Mouse (Mus musculus) E14TG2a.4 (cell line): ENCODE results near the gene Fam163a.

Experiments used
- H3K27me3 ChIP-seq: 2 replicates; pipeline ENCODE4 v1.6.1; 2014; ENCODE audit warnings: low read length, control low read depth; ENCODE audit not compliant: insufficient read depth
- H3K36me3 ChIP-seq: 2 replicates; pipeline ENCODE4 v1.6.1; 2014; ENCODE audit warnings: low read length, control low read depth; ENCODE audit not compliant: insufficient read depth
- H3K4me1 ChIP-seq: replicated peaks from 2 replicates; pipeline ENCODE4 v1.6.1; 2014; ENCODE audit warnings: low read depth, low read length, control low read depth
- H3K4me3 ChIP-seq: replicated peaks from 2 replicates; pipeline ENCODE4 v1.5.1; 2014; ENCODE audit warnings: mild to moderate bottlenecking, low read length
- H3K9me3 ChIP-seq: 2 replicates; pipeline ENCODE4 v1.6.1; 2014; ENCODE audit warnings: low read length, control low read depth
- CTCF ChIP-seq: conservative IDR thresholded peaks from 2 replicates; pipeline ENCODE4 v1.5.1; 2014; ENCODE audit warnings: low read length
- NANOG ChIP-seq: IDR thresholded peaks from 2 replicates; pipeline ENCODE4 v1.6.1; 2014; ENCODE audit warnings: borderline replicate concordance, low read length, mixed read lengths
- POU5F1 ChIP-seq: IDR thresholded peaks from 2 replicates; pipeline ENCODE4 v1.6.1; 2014; ENCODE audit warnings: low read length, borderline replicate concordance

The Fam163a gene

DNA sequence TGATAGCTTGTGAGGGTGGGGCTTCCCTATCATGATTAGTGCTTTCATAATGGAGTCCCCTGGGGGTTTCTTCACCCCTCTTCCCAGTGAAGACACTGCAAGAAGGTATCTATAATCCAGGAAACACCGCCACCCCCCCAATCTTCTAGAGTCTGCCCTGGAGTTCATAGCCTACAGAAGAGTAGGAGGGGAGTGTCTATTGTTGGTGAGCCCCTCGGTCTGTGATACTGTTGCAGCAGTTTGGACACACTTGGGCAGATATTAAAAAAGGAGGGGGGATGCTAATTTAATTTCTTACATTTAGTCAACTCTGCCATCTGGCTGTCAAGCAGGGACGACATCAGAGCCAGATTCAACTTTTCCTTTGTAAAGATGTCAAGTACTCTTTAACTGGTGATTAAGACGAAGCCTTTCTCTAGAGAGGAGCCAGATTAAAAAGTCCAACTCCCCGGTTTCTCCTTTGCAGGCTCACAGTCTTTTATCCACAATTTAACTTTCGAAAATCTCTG, 7.0 kb upstream of the Fam163a start:
- no peak overlapping the region for H3K4me3 ChIP-seq
- peaks cover 12% of the 10 kb centered on the region for H3K27me3 ChIP-seq
- TF ChIP-seq POU5F1, result no peak
- no peaks in the 10 kb centered on the region for H3K36me3 ChIP-seq
- no peaks in the 10 kb centered on the region for H3K9me3 ChIP-seq
- peaks cover 12% of the 10 kb centered on the region for H3K4me1 ChIP-seq

DNA sequence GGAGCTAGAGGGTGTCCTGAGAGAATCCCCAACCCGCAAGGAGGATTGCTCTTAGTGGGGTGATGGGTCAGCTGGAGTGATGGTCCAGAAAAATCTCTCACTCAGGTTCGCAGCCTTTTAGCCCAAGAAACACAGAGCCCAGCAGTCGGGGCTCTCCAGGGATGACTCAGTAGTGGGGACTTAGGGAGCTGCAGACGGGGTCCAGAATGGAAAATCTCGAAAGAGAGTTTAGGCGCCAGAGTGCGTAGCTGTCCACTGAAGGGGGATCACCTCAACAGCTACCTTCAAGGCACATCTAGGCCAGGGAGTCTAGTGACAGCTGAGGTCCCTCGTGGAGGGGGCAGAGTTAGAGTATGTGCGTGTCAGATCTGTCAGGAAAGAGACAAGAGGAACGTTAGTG, 338 bp upstream of the Fam163a start:
- Histone ChIP-seq H3K9me3 (peaks cover 4% of the 10 kb centered on the region; the same call in 1 of the 2 replicates), H3K4me1 (peaks cover 26% of the 10 kb centered on the region), H3K27me3 (peaks cover 58% of the 10 kb centered on the region), H3K36me3 (no peaks in the 10 kb centered on the region), H3K4me3 (peak overlapping the region; percentile 81)
- TF ChIP-seq POU5F1 (no peak), NANOG (no peak), CTCF (no peak)

DNA sequence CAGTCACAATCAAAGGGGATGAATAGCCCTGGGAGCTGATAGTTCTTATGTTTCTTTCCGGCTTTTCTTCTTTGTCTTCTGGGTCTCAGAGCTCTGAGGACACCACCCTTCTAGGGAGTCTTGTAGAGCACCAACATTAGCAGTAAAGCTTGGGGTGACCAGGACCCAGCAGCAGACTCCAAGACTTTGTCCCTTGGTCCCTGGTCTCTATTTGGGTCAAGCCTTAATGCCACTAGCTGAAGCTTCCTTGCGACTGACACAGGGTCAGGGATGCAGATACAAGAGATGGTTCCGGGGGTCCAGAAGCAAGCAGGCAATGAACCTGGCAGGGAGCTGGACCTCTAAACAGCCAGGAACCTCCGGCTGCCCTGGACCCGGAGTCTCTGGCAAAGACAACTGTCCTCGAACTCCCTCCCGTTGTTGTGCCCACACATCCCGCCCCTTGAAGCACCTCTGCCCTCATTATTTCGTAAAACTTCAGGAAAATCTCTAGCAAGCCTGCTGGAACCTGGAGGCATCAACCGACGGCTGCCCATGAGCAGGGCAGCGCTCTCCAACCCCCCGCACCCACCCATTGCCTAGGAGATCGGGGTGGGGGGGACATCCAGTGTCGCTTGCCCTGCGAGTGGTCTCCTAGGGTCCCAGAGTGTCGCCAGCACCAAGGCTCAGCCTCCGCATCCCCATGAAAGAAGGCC, 718 bp downstream of the Fam163a start:
- H3K4me1 ChIP-seq, result peaks cover 26% of the 10 kb centered on the region
- peak overlapping the region; percentile 81 for H3K4me3 ChIP-seq
- TF ChIP-seq NANOG, result no peak
- TF ChIP-seq CTCF, result no peak
- no peak for TF ChIP-seq POU5F1
- no peaks in the 10 kb centered on the region for H3K36me3 ChIP-seq
- peaks cover 4% of the 10 kb centered on the region; the same call in 1 of the 2 replicates for H3K9me3 ChIP-seq
- peaks cover 58% of the 10 kb centered on the region for H3K27me3 ChIP-seq

DNA sequence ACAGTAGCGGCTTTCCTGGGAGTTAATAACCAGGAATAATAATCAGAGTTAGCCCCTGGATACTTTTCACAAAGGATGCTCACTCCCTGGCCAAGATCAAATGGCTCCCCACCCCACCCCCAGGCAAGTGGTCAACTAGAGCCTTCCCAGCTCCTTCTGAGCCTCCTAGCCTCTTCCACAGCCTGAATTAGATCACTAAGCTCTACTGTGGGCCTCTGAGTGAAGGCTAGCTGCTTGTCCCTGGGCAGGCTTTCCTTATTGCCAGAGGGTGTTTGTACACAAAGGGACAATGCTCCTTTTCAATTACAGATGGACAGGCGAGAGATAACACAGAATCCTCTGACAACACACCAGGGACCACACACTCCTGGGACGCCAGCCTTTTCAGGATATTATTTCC, 2.2 kb downstream of the Fam163a start:
- no peaks in the 10 kb centered on the region for H3K36me3 ChIP-seq
- no peak for TF ChIP-seq CTCF
- TF ChIP-seq POU5F1, result no peak
- TF ChIP-seq NANOG, result no peak
- H3K4me1 ChIP-seq, result peaks cover 26% of the 10 kb centered on the region
- peaks cover 62% of the 10 kb centered on the region for H3K27me3 ChIP-seq
- H3K4me3 ChIP-seq, result no peak overlapping the region
- H3K9me3 ChIP-seq, result peaks cover 4% of the 10 kb centered on the region; the same call in 1 of the 2 replicates

DNA sequence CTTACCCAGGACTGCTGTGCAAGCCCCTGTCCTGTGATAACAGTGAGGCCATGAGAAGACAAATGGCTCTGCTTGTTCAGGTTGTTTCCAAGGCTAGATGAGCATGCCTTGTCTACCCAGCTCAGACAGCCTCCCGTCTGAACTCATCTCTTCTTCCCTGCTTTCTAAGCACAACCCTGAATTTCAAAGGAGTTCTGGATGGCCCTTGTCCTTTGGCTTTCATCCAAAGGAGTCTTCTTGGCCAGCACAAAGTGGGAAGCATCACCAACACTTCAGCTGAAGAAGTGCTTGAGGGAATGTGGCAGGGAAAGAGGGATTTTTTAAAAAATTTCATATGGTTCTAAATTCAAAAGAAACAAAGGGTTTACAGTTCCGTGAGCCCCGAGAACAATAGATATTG, 3.8 kb downstream of the Fam163a start:
- TF ChIP-seq CTCF (no peak), POU5F1 (no peak), NANOG (no peak)
- H3K4me1 ChIP-seq, result peaks cover 26% of the 10 kb centered on the region
- H3K36me3 ChIP-seq, result no peaks in the 10 kb centered on the region
- no peak overlapping the region for H3K4me3 ChIP-seq
- H3K27me3 ChIP-seq, result peaks cover 53% of the 10 kb centered on the region
- peaks cover 4% of the 10 kb centered on the region; the same call in 1 of the 2 replicates for H3K9me3 ChIP-seq

DNA sequence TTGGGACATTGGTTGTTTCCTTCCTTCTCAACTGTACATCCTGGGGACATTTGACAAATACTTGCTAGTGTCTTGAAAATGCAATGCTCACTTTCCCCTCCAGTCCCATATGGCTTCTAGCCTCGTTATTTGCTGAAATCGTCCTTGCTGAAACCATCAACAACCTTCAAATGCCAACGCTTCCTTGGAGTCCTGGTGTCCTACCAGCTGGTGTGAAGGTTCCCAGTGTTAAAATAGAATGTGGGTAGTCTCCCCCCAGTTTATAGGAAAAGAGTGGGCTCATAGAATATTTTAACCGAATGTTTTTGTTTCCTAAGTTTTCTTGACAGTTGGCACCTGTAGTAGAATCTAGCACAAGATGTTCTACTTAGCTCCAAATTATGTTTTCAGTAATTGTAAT, 7.2 kb downstream of the Fam163a start:
- Histone ChIP-seq H3K27me3 (peaks cover 18% of the 10 kb centered on the region), H3K9me3 (peaks cover 4% of the 10 kb centered on the region; the same call in 1 of the 2 replicates), H3K36me3 (no peaks in the 10 kb centered on the region), H3K4me3 (no peak overlapping the region), H3K4me1 (peaks cover 4% of the 10 kb centered on the region)
- TF ChIP-seq CTCF (no peak), NANOG (no peak), POU5F1 (no peak)

DNA sequence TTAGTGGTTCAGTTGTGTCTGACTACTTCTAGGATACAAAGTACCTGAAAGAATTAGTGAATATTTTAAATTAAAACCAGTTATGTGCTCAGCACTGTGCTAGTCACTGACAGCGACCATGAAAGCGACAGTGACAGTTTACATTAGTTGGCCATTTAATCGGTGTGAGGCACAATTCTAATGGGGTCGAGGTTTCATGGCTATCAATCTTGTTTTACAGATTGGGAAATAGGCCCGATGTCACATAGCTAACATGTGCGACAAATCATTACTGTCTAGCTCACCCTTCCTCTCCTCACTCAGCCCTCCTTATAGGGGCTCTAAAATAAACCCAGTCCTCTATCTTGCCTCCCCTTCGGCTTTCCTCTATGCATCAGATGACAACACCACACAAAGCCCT, 11.5 kb downstream of the Fam163a start:
- Histone ChIP-seq H3K9me3 (no peaks in the 10 kb centered on the region), H3K4me1 (no peaks in the 10 kb centered on the region), H3K36me3 (no peaks in the 10 kb centered on the region), H3K27me3 (peaks cover 7% of the 10 kb centered on the region; the same call in 1 of the 2 replicates), H3K4me3 (no peak overlapping the region)
- TF ChIP-seq NANOG (no peak), POU5F1 (no peak), CTCF (no peak)

DNA sequence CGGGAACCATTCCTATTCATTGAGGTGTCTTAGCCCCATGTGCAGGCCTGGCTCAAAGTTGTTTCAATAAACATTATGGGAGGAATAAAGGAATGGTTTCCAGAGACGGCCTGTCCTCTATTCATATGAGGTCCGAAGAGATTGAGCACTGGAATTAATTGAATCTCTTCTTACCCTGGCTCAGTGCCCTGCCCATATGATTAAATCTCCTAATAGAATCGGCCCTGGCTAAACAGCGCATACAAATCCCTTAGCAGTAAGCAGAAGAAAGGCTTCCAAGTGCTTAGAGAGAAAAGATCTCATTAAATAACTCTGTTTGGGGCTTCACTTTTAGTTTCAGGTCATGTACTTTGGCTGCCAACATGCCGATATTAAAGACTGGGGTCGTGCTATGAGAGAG, 12.0 kb downstream of the Fam163a start:
- no peaks in the 10 kb centered on the region for H3K36me3 ChIP-seq
- H3K4me3 ChIP-seq, result no peak overlapping the region
- no peaks in the 10 kb centered on the region for H3K4me1 ChIP-seq
- no peaks in the 10 kb centered on the region for H3K9me3 ChIP-seq
- H3K27me3 ChIP-seq, result peaks cover 7% of the 10 kb centered on the region; the same call in 1 of the 2 replicates
- TF ChIP-seq NANOG (no peak), POU5F1 (no peak), CTCF (no peak)

DNA sequence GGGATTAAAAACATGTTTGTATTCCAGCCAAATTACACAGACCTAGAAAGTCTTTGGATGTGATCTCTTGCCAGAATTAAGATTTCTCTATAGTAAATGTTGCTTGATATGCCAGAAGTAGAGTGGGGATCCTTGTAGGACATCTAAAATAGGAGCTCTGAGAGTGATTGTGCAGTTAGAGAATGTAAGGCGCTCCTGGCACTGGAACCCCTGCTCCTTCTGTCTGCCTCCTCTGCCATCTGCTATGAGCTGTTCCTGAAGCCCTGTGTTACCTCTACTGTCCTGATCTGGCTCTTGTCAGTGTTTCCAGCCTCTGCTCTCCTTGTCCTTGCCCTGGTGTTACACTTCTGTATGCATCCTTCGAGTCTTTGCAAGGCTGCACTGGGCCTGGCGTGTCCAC, 18.2 kb downstream of the Fam163a start:
- H3K36me3 ChIP-seq, result no peaks in the 10 kb centered on the region
- H3K4me3 ChIP-seq, result no peak overlapping the region
- no peaks in the 10 kb centered on the region for H3K4me1 ChIP-seq
- TF ChIP-seq CTCF (no peak), POU5F1 (no peak), NANOG (no peak)
- no peaks in the 10 kb centered on the region for H3K9me3 ChIP-seq
- H3K27me3 ChIP-seq, result peaks cover 3% of the 10 kb centered on the region; the same call in 1 of the 2 replicates
